Mouse (Mus musculus): ENCODE measurements around the gene Nudt2.

DNA sequence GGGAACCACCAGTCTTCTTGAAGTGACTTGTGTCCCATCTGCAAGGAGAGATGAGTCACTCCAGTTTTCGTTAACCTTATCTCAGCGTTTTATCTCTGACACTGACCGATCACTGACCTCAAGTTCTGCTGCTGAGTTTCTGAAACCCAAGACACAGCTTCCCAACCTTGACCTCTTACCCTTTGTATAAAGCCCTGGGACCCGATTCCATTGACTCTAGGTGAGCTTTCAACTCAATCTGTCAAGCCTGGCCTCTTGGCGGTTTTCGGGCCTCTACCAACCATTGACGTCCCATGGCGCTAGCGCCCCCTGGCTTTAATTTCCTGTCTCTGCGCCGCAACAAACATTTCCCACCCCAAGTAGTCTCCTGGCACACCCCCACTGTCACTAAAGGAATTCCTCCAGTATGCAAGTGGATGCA is 40.2 kb downstream of the Nudt2 start:
- TF ChIP-seq CTCF (IDR thresholded peaks at IDR 0.05; ENCODE audit: low read depth) (peak; percentile 70), EP300 (IDR thresholded peaks at IDR 0.05; ENCODE audit: low read depth) (no peak)
